Mouse (Mus musculus) left cerebral cortex, adult 8-10 months (tissue): ENCODE data around the gene Btbd35f16. TPM values are rescaled to one million over a fixed set of nuclear protein-coding genes. Genes with fewer than 3 reads are reported as not detected.
"Not testable (repeated sequence)": the region's sequence is repeated elsewhere in the genome, so short reads cannot be mapped to it uniquely, and the experiment has no call there.

Experiments used
- DNase-seq, 2 experiments: peaks; one replicate each; pipeline ENCODE4 v3.0.0; 2022; ENCODE audit warnings: low spot score in 2 of 2
- total RNA-seq, 4 experiments: library from RNA; stranded (reverse); gene quantifications; 2 replicates each; pipeline ENCODE4 v1.2.4; 2022

Gene Btbd35f16
- total RNA-seq = not detected

- not testable (repeated sequence) for DNase-seq
Measured at GRCm38 (mm10) chrX:3956902-3957301, at the start of gene Btbd35f16. TSS of gene Btbd35f16 (minus strand) at chrX:3957002.

Other genes with a start within 250 kb of the Btbd35f16 start
- not detected for gene Btbd35f10, start 204.1 kb downstream of the Btbd35f16 start, total RNA-seq
- gene Btbd35f3, start 80.7 kb upstream of the Btbd35f16 start, total RNA-seq = not detected
- not detected for gene Btbd35f28, start 239.6 kb upstream of the Btbd35f16 start, total RNA-seq